Mouse (Mus musculus) bone marrow macrophage, adult 2 months (primary cell): ENCODE results near the gene Top3a. TPM values are rescaled to one million over a fixed set of nuclear protein-coding genes. Genes with fewer than 3 reads are reported as not detected.

Experiments
- H3K27ac ChIP-seq: 2 replicates; pipeline ENCODE4 v1.5.1; 2012; ENCODE audit warnings: low read depth, low read length; ENCODE audit not compliant: insufficient read depth
- H3K4me1 ChIP-seq: 2 replicates; pipeline ENCODE4 v1.6.1; 2012; ENCODE audit warnings: low read length; ENCODE audit not compliant: control insufficient read depth, insufficient read depth
- H3K4me3 ChIP-seq: 2 replicates; pipeline ENCODE4 v1.5.1; 2012; ENCODE audit warnings: mild to moderate bottlenecking, low read length, moderate library complexity; ENCODE audit not compliant: insufficient read depth
- CTCF ChIP-seq: IDR thresholded peaks from 2 replicates; pipeline ENCODE4 v1.5.1; 2012; ENCODE audit warnings: low read depth, mild to moderate bottlenecking, low read length, moderate library complexity
- POLR2A ChIP-seq: IDR thresholded peaks from 2 replicates; pipeline ENCODE4 v1.6.1; 2012; ENCODE audit warnings: mild to moderate bottlenecking, low read depth, low read length, borderline replicate concordance
- polyA plus RNA-seq: library from polyadenylated mRNA; stranded (reverse); fragments of >200 nt; gene quantifications from 2 replicates; pipeline ENCODE4 v1.2.4, GENCODE M21; 2012; ENCODE audit not compliant: missing spikeins, insufficient read depth, insufficient read length

The Top3a gene
- polyA plus RNA-seq, 1 experiment = 13.2 TPM

GRCm38 (mm10) chr11:60726601-60727391 lies 50.4 kb downstream of the Top3a start, which contains the start of gene Flii:
Gene Flii, minus strand, starts transcription at chr11:60727263.
- TF ChIP-seq CTCF (no peak), POLR2A (no peak)
- peak within 1 kb of the TSS; percentile 48 for H3K27ac ChIP-seq
- peaks cover 23% of the 10 kb centered on the region for H3K4me1 ChIP-seq
- peak within 1 kb of the TSS; percentile 98 for H3K4me3 ChIP-seq

- no peaks in the 10 kb centered on the region for H3K4me1 ChIP-seq
- no peak overlapping the region for H3K27ac ChIP-seq
- H3K4me3 ChIP-seq = no peak overlapping the region
- no peak for TF ChIP-seq CTCF
- no peak for TF ChIP-seq POLR2A
These were observed 57.9 kb downstream of the Top3a start for GRCm38 (mm10) chr11:60719263-60719662.

- Histone ChIP-seq H3K4me1 (no peaks in the 10 kb centered on the region), H3K4me3 (no peak overlapping the region), H3K27ac (no peak overlapping the region)
- TF ChIP-seq CTCF = no peak
- no peak for TF ChIP-seq POLR2A
These were observed 61.3 kb downstream of the Top3a start for GRCm38 (mm10) chr11:60715833-60716232.

- Histone ChIP-seq H3K4me3 (no peak overlapping the region), H3K27ac (no peak overlapping the region), H3K4me1 (peaks cover 6% of the 10 kb centered on the region)
- TF ChIP-seq CTCF = no peak
- no peak for TF ChIP-seq POLR2A
These were observed 64.4 kb downstream of the Top3a start for GRCm38 (mm10) chr11:60712639-60713255.

GRCm38 (mm10) chr11:60712040-60712439 lies 65.1 kb downstream of the Top3a start:
- H3K4me1 ChIP-seq = peaks cover 11% of the 10 kb centered on the region
- no peak overlapping the region for H3K27ac ChIP-seq
- TF ChIP-seq CTCF (no peak), POLR2A (no peak)
- no peak overlapping the region for H3K4me3 ChIP-seq

- TF ChIP-seq POLR2A (no peak), CTCF (no peak)
- H3K4me3 ChIP-seq = no peak overlapping the region
- H3K27ac ChIP-seq = no peak overlapping the region
- H3K4me1 ChIP-seq = peaks cover 14% of the 10 kb centered on the region
These were observed 65.9 kb downstream of the Top3a start for GRCm38 (mm10) chr11:60711218-60711617.

DNA sequence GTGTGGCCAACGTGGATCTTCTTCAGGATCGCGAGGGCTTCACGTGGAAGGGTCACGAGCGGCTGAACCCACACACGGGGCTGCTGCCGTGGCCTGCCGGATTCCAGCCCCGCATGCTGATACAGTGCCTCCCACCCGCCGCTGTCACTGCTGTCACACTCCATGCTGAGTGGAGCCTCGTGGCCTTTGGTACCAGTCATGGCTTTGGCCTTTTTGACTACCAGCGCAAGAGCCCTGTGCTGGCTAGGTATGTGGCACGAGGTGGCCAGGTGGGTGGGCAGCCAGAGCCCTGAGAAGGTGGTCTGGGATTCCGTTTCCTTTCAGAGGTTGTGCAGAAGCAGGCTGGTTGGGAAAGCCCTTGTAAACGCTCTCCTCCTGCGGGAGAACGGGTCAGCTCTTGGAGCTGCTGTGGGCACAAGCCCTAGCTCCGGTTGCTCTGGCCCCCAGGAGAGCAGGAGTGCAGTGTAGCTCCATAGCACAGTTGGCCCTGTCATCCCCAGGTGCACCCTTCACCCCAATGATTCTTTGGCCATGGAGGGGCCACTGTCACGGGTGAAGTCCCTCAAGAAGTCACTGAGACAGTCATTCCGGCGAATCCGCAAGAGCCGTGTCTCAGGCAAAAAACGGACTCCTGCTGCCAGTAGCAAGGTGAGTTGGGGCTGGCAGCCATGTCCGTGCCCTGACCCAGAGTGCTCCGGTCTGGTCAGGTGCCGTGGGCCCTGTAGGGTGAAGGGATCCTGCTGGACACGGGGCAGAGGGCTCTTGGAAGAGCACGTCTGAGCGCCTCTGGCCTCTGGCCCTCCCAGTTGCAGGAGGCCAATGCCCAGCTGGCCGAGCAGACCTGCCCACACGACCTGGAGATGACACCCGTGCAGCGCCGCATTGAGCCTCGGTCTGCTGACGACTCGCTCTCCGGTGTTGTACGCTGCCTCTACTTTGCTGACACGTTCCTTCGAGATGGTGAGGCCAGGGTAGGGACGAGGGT lies 67.4 kb downstream of the Top3a start:
- TF ChIP-seq POLR2A (no peak), CTCF (no peak)
- Histone ChIP-seq H3K4me3 (no peak overlapping the region), H3K27ac (no peak overlapping the region), H3K4me1 (peaks cover 14% of the 10 kb centered on the region)

DNA sequence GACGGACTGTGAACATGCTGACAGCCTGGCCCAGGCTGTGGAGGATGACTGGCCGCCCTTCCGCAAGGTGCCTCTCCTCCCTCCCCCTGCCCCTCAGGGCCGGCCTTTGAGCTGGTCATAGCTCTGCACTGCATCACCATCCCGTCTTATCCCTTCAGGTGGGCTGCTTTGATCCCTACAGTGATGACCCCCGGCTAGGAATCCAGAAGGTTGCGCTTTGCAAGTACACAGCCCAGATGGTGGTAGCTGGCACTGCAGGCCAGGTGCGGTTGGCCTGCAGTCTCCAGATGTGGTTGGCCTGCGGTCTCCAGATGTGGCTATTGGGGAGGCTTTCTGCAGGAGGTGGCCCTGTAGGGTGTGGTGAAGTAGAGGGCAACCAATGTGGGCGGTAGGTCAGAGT lies 68.5 kb downstream of the Top3a start:
- Histone ChIP-seq H3K4me3 (no peak overlapping the region), H3K4me1 (peaks cover 14% of the 10 kb centered on the region), H3K27ac (no peak overlapping the region)
- TF ChIP-seq CTCF (no peak), POLR2A (no peak)

- Histone ChIP-seq H3K4me1 (peaks cover 19% of the 10 kb centered on the region), H3K4me3 (no peak overlapping the region)
These were observed 69.5 kb downstream of the Top3a start for GRCm38 (mm10) chr11:60707672-60708071.

More at GRCm38 (mm10) chr11:60707672-60708071, 69.5 kb downstream of the Top3a start:
- TF ChIP-seq POLR2A (no peak), CTCF (no peak)
- peak overlapping the region; percentile 23 for H3K27ac ChIP-seq
